Mouse (Mus musculus): Measurements from ENCODE around the gene Slc48a1.

The Slc48a1 gene

DNA sequence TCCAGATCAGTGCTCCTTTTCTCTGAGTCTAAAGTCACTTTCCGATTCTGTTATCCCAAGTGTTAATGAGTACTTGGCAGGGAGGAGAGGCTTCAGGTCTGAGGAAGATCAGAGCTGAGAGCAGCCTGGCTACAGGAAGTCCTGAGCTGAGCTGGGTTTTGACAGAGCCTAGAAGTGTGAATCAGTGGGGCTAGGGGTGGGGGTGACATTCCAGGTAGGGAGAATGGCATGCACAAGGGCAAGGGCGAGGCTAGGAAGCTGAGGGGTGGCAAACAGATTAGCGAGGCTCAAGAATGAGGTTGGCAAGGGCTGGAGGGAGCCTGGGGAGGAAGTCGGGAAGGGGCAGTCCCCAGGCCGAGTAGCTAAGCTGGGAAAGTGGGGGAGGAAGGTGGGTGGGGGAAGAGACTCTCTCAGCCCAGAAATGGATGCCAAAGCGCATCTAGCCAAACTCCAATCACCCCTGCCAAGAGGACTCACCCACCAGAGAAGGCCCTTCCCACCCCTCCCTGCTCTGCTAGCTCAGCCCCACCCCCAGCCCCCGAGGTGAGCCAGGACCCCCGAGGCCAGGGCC lies 59.3 kb downstream of the Slc48a1 start:
- TF ChIP-seq NANOG (IDR thresholded peaks at IDR 0.05; ENCODE audit: borderline replicate concordance, low read length): no peak
- TF ChIP-seq CTCF (conservative IDR thresholded peaks at IDR 0.05; ENCODE audit: low read length): no peak
- no peak for TF ChIP-seq POU5F1 (IDR thresholded peaks at IDR 0.05; ENCODE audit: borderline replicate concordance, low read length)
- Histone ChIP-seq H3K9me3 (ENCODE audit: low read length) (peaks cover 5% of the 10 kb centered on the region; the same call in 1 of the 2 replicates), H3K4me3 (replicated peaks; ENCODE audit: low read length) (no peak overlapping the region)

DNA sequence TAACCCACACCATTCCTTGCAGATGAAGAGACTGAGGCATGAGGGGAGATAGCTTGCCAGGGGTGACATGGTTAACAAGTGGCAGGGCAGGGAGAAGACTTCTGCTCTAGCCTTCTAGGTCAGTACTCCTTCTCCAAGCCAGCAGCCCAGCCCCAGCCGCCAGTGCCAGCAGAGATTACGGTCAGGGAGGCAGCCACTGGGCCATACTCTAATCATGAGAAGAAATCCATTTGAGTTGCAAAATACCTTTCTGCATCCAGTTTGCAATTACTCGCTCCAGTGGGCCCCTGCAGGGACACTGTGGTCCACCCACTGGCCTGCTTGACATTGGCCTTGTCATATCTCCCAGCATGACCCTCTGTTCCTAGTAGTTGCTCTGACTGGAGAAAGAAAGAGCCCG lies 60.1 kb downstream of the Slc48a1 start:
- no peaks in the 10 kb centered on the region for H3K36me3 ChIP-seq (ENCODE audit: insufficient read depth, low read length)
- H3K27me3 ChIP-seq (ENCODE audit: insufficient read depth, low read length): peaks cover 27% of the 10 kb centered on the region
- H3K9me3 ChIP-seq (ENCODE audit: low read length): peaks cover 5% of the 10 kb centered on the region; the same call in 1 of the 2 replicates
- H3K4me1 ChIP-seq (replicated peaks; ENCODE audit: low read depth, low read length): peaks cover 38% of the 10 kb centered on the region
- TF ChIP-seq CTCF (conservative IDR thresholded peaks at IDR 0.05; ENCODE audit: low read length) (no peak), NANOG (IDR thresholded peaks at IDR 0.05; ENCODE audit: borderline replicate concordance, low read length) (no peak), POU5F1 (IDR thresholded peaks at IDR 0.05; ENCODE audit: borderline replicate concordance, low read length) (no peak)
- H3K4me3 ChIP-seq (replicated peaks; ENCODE audit: low read length): no peak overlapping the region

More for the DNA sequence above, 59.3 kb downstream of the Slc48a1 start:
- Histone ChIP-seq H3K27me3 (ENCODE audit: insufficient read depth, low read length) (peaks cover 35% of the 10 kb centered on the region), H3K36me3 (ENCODE audit: insufficient read depth, low read length) (no peaks in the 10 kb centered on the region), H3K4me1 (replicated peaks; ENCODE audit: low read depth, low read length) (peaks cover 45% of the 10 kb centered on the region)

DNA sequence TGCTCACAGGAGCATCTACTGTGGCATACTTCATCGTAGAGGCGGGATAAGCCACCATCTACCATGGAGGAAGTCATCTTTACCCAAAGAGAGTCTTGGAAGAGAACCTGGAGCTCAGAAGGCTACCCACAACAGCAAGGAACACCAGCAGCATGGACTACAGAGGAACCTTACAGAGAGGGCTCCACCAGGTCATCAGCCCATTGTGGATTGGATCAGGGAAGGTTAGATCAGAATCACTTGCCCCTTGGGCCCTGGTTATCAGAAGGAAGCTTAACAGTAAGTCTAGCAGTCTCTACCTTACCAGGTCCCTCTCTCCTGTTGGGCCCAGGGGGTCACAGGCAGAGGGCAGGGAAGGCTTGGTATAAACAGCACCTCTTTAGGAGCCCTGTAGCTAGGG lies 60.7 kb downstream of the Slc48a1 start:
- TF ChIP-seq POU5F1 (IDR thresholded peaks at IDR 0.05; ENCODE audit: borderline replicate concordance, low read length) (no peak), NANOG (IDR thresholded peaks at IDR 0.05; ENCODE audit: borderline replicate concordance, low read length) (no peak), CTCF (conservative IDR thresholded peaks at IDR 0.05; ENCODE audit: low read length) (no peak)
- Histone ChIP-seq H3K4me3 (replicated peaks; ENCODE audit: low read length) (no peak overlapping the region), H3K4me1 (replicated peaks; ENCODE audit: low read depth, low read length) (peaks cover 38% of the 10 kb centered on the region), H3K9me3 (ENCODE audit: low read length) (peaks cover 5% of the 10 kb centered on the region; the same call in 1 of the 2 replicates), H3K27me3 (ENCODE audit: insufficient read depth, low read length) (peaks cover 21% of the 10 kb centered on the region), H3K36me3 (ENCODE audit: insufficient read depth, low read length) (no peaks in the 10 kb centered on the region)

DNA sequence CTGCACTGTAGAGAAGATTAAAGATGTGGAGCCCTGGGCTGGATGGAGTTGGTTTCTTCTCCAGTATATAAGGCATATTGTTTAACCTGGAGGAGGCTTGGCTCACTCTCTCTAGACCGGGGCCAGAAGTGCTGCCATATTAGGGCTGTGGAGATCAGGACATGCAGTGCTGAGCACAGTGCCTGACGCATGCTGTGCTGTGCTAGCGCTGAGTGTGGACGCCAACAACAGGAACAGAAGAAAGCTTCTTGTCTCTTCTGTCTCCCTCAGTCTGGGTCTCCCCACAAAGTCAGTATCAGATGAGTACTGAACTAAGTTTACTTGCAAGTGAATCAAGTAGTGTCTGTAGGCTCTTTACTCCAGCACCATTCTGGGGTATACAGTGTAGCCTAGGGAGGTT lies 61.2 kb downstream of the Slc48a1 start:
- H3K4me3 ChIP-seq (replicated peaks; ENCODE audit: low read length): no peak overlapping the region
- H3K4me1 ChIP-seq (replicated peaks; ENCODE audit: low read depth, low read length): peaks cover 42% of the 10 kb centered on the region
- peaks cover 5% of the 10 kb centered on the region; the same call in 1 of the 2 replicates for H3K9me3 ChIP-seq (ENCODE audit: low read length)
- H3K27me3 ChIP-seq (ENCODE audit: insufficient read depth, low read length): peaks cover 16% of the 10 kb centered on the region
- H3K36me3 ChIP-seq (ENCODE audit: insufficient read depth, low read length): no peaks in the 10 kb centered on the region
- TF ChIP-seq NANOG (IDR thresholded peaks at IDR 0.05; ENCODE audit: borderline replicate concordance, low read length): no peak
- TF ChIP-seq POU5F1 (IDR thresholded peaks at IDR 0.05; ENCODE audit: borderline replicate concordance, low read length): no peak
- TF ChIP-seq CTCF (conservative IDR thresholded peaks at IDR 0.05; ENCODE audit: low read length): no peak

DNA sequence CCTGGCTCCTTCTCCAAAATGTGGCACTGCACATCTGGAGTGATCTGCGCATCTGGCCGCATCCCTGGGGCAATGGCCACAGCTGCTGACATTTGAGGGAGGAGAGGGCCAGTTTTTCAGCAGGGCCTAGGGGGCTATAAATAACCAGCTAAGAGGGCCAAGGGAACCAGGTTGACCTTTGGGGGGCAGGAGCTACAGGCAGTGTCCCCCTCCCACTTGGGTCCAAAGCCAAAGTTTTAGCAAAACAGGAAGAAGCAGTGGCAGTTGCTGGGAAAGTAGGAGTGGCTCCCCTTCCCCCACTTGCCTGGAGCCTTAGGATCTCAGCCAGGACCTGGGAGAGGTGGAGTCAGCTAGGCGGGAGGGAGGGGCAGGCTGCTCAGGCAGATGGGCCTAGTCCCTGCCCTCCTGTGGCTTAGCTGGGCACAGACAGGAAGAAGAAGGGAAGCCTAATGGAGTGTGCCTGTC lies 61.7 kb downstream of the Slc48a1 start:
- H3K9me3 ChIP-seq (ENCODE audit: low read length): peaks cover 5% of the 10 kb centered on the region; the same call in 1 of the 2 replicates
- peaks cover 46% of the 10 kb centered on the region for H3K4me1 ChIP-seq (replicated peaks; ENCODE audit: low read depth, low read length)
- no peaks in the 10 kb centered on the region for H3K36me3 ChIP-seq (ENCODE audit: insufficient read depth, low read length)
- H3K27me3 ChIP-seq (ENCODE audit: insufficient read depth, low read length): peaks cover 12% of the 10 kb centered on the region
- no peak overlapping the region for H3K4me3 ChIP-seq (replicated peaks; ENCODE audit: low read length)
- TF ChIP-seq POU5F1 (IDR thresholded peaks at IDR 0.05; ENCODE audit: borderline replicate concordance, low read length) (no peak), NANOG (IDR thresholded peaks at IDR 0.05; ENCODE audit: borderline replicate concordance, low read length) (no peak), CTCF (conservative IDR thresholded peaks at IDR 0.05; ENCODE audit: low read length) (no peak)

DNA sequence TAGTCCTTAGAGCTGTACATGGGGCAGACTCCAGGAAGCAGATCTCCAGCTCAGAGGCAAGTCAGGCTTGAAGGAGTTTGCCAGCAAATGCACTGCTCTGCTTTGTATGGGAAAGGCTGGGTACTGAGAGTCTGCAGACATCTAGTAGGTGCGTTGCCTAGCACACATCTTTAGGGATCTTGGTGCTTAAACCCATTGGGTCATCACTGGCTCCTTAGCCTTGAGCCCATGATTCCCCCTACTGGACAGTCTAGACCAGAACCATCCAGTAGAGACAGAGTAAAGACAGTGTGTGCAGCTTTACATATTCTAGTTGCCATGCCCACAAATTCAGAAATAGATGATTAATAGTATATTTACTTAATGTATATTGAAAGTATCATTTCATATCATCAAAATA lies 62.5 kb downstream of the Slc48a1 start:
- Histone ChIP-seq H3K27me3 (ENCODE audit: insufficient read depth, low read length) (peaks cover 8% of the 10 kb centered on the region), H3K4me1 (replicated peaks; ENCODE audit: low read depth, low read length) (peaks cover 46% of the 10 kb centered on the region), H3K36me3 (ENCODE audit: insufficient read depth, low read length) (no peaks in the 10 kb centered on the region), H3K9me3 (ENCODE audit: low read length) (peaks cover 7% of the 10 kb centered on the region; the same call in 1 of the 2 replicates), H3K4me3 (replicated peaks; ENCODE audit: low read length) (no peak overlapping the region)
- TF ChIP-seq NANOG (IDR thresholded peaks at IDR 0.05; ENCODE audit: borderline replicate concordance, low read length) (no peak), CTCF (conservative IDR thresholded peaks at IDR 0.05; ENCODE audit: low read length) (no peak), POU5F1 (IDR thresholded peaks at IDR 0.05; ENCODE audit: borderline replicate concordance, low read length) (no peak)

DNA sequence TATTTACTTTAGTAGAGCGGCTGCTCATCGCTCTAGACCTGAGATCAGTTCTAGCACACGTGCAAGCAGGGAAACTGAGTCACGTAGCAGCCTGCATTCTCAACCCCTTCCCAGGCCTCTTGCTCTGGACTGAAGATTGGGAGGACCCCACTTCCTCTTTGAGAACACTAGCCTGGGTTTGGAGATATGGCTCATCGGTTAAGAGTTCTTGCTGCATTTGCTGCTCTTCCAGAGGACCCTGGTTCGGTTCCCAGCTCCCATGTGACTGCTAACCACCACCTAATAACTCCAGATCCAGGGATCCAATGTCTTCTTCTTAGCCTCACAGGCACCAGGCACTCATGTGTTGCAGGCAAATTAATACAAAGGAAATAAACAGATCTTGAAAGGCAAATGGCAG lies 63.1 kb downstream of the Slc48a1 start:
- no peaks in the 10 kb centered on the region for H3K36me3 ChIP-seq (ENCODE audit: insufficient read depth, low read length)

DNA sequence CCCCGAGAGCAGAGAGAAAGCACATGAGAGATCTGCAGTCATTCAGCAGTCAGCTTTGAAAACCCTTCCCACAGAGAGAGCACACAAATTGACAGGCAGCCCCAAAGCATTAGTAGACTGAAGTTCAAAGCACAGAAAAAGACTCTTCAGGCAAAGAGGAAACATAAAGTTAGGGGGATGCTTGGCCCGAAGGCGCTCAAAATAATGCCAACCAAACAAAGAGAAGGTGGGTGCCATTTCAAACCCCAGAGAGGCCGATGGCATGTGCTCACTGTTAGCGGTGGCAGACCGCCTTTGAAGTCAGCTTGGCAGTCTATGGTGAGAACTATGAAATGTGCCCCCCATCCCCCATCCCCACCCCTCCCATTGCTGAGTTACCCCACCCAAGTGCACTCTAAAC lies 63.7 kb downstream of the Slc48a1 start:
- Histone ChIP-seq H3K27me3 (ENCODE audit: insufficient read depth, low read length) (peaks cover 17% of the 10 kb centered on the region), H3K36me3 (ENCODE audit: insufficient read depth, low read length) (no peaks in the 10 kb centered on the region), H3K4me3 (replicated peaks; ENCODE audit: low read length) (no peak overlapping the region), H3K9me3 (ENCODE audit: low read length) (peaks cover 11% of the 10 kb centered on the region; the same call in 1 of the 2 replicates), H3K4me1 (replicated peaks; ENCODE audit: low read depth, low read length) (peaks cover 34% of the 10 kb centered on the region)
- no peak for TF ChIP-seq POU5F1 (IDR thresholded peaks at IDR 0.05; ENCODE audit: borderline replicate concordance, low read length)
- TF ChIP-seq CTCF (conservative IDR thresholded peaks at IDR 0.05; ENCODE audit: low read length): no peak
- TF ChIP-seq NANOG (IDR thresholded peaks at IDR 0.05; ENCODE audit: borderline replicate concordance, low read length): no peak

More for the DNA sequence above, 63.1 kb downstream of the Slc48a1 start:
- peaks cover 11% of the 10 kb centered on the region; the same call in 1 of the 2 replicates for H3K9me3 ChIP-seq (ENCODE audit: low read length)
- TF ChIP-seq CTCF (conservative IDR thresholded peaks at IDR 0.05; ENCODE audit: low read length) (no peak), NANOG (IDR thresholded peaks at IDR 0.05; ENCODE audit: borderline replicate concordance, low read length) (no peak), POU5F1 (IDR thresholded peaks at IDR 0.05; ENCODE audit: borderline replicate concordance, low read length) (no peak)
- peaks cover 12% of the 10 kb centered on the region for H3K27me3 ChIP-seq (ENCODE audit: insufficient read depth, low read length)
- H3K4me3 ChIP-seq (replicated peaks; ENCODE audit: low read length): no peak overlapping the region
- H3K4me1 ChIP-seq (replicated peaks; ENCODE audit: low read depth, low read length): peaks cover 41% of the 10 kb centered on the region
